Mouse (Mus musculus) kidney, adult 2 months (tissue): ENCODE data around the gene Ces1d. TPM values are rescaled to one million over a fixed set of nuclear protein-coding genes. Genes with fewer than 3 reads are reported as not detected.
"Not testable (repeated sequence)": the region's sequence is repeated elsewhere in the genome, so short reads cannot be mapped to it uniquely, and the experiment has no call there.

Source experiments
- DNase-seq: peaks from one replicate; pipeline ENCODE4 v3.0.0; 2021
- H3K27ac ChIP-seq: fragments of 200-500 bp; 2 replicates; pipeline ENCODE4 v1.5.1; 2012; ENCODE audit warnings: low read depth, low read length, control low read depth, inconsistent platforms; ENCODE audit not compliant: insufficient read depth
- H3K27me3 ChIP-seq: fragments of 200-500 bp; replicated peaks from 2 replicates; pipeline ENCODE4 v1.6.1; 2012; ENCODE audit warnings: mild to moderate bottlenecking, moderate library complexity, low read length, inconsistent platforms; ENCODE audit not compliant: control insufficient read depth, insufficient read depth
- H3K36me3 ChIP-seq: fragments of 200-500 bp; 2 replicates; pipeline ENCODE4 v1.6.1; 2012; ENCODE audit warnings: mild to moderate bottlenecking, moderate library complexity, low read length, inconsistent platforms; ENCODE audit not compliant: control insufficient read depth, insufficient read depth
- H3K4me1 ChIP-seq: fragments of 200-500 bp; 2 replicates; pipeline ENCODE4 v1.6.1; 2011; ENCODE audit warnings: low read length; ENCODE audit not compliant: control insufficient read depth, insufficient read depth
- H3K4me3 ChIP-seq: fragments of 200-500 bp; 2 replicates; pipeline ENCODE4 v1.5.1; 2011; ENCODE audit warnings: mild to moderate bottlenecking, low read depth, low read length, control low read depth; ENCODE audit not compliant: insufficient read depth
- CTCF ChIP-seq: fragments of 200-500 bp; conservative IDR thresholded peaks from 2 replicates; pipeline ENCODE4 v1.5.1; 2011; ENCODE audit warnings: low read depth, mild to moderate bottlenecking, control low read depth, low read length, moderate library complexity, mixed read lengths; ENCODE audit not compliant: insufficient read depth, insufficient read length
- POLR2A ChIP-seq: fragments of 200-500 bp; IDR thresholded peaks from one replicate; pipeline ENCODE4 v1.6.1; 2011; ENCODE audit warnings: low read depth, low read length, control low read depth
- WGBS: fragments of 180-500 bp; shearing (Covaris S2); methylation state at CpG from one replicate; pipeline ENCODE4 v1.1.7; 2018; 5-methylcytosine and 5-hydroxymethylcytosine counted together
- polyA plus RNA-seq: library from polyadenylated mRNA; depleted of rRNA; stranded (reverse); fragments of >200 nt; gene quantifications from 2 replicates; pipeline ENCODE4 v1.2.3, GENCODE M21; 2012

The Ces1d gene
- polyA plus RNA-seq, 1 experiment, result 590 TPM

- H3K27me3 ChIP-seq, result no peaks in the 10 kb centered on the region
- peak overlapping the region; percentile 94 for H3K27ac ChIP-seq
- H3K36me3 ChIP-seq, result no peaks in the 10 kb centered on the region
- H3K4me3 ChIP-seq, result 0 out of 2 replicates have a peak overlapping the region, but pooled peaks have one; percentile 3
- peak; percentile 85 for DNase-seq
- WGBS, result 53% methylated on average over 11 of the region's 11 CpGs
- no peak for TF ChIP-seq POLR2A
- no peak for TF ChIP-seq CTCF
- peaks cover 14% of the 10 kb centered on the region; the same call in 1 of the 2 replicates for H3K4me1 ChIP-seq
Observed at GRCm38 (mm10) chr8:93228673-93229370, 31.2 kb upstream of the Ces1d start.

- H3K4me1 ChIP-seq, result peaks cover 16% of the 10 kb centered on the region; the same call in 1 of the 2 replicates
- DNase-seq, H3K27me3 ChIP-seq, H3K4me3 ChIP-seq, H3K36me3 ChIP-seq, H3K27ac ChIP-seq: not testable (repeated sequence)
- 80% methylated on average over 1 of the region's 1 CpGs for WGBS
Observed at GRCm38 (mm10) chr8:93226471-93226870, 28.8 kb upstream of the Ces1d start.

- no peaks in the 10 kb centered on the region for H3K36me3 ChIP-seq
- H3K4me1 ChIP-seq, result peaks cover 3% of the 10 kb centered on the region; the same call in 1 of the 2 replicates
- peak; percentile 64 for DNase-seq
- peak overlapping the region; percentile 72 for H3K27ac ChIP-seq
- TF ChIP-seq CTCF (no peak), POLR2A (no peak)
- no peak overlapping the region for H3K4me3 ChIP-seq
- 32% methylated on average over 3 of the region's 3 CpGs for WGBS
- H3K27me3 ChIP-seq, result no peaks in the 10 kb centered on the region
Observed at GRCm38 (mm10) chr8:93221896-93222295, 24.3 kb upstream of the Ces1d start.

- Histone ChIP-seq H3K27me3 (no peaks in the 10 kb centered on the region), H3K4me3 (no peak overlapping the region), H3K27ac (no peak overlapping the region), H3K4me1 (peaks cover 3% of the 10 kb centered on the region; the same call in 1 of the 2 replicates), H3K36me3 (no peaks in the 10 kb centered on the region)
- 36% methylated on average over 4 of the region's 4 CpGs for WGBS
- TF ChIP-seq CTCF (peak; percentile 42), POLR2A (no peak)
- peak; percentile 16 for DNase-seq
Observed at GRCm38 (mm10) chr8:93217867-93218266, 20.2 kb upstream of the Ces1d start.

GRCm38 (mm10) chr8:93217375-93217774 lies 19.7 kb upstream of the Ces1d start:
- WGBS, result 49% methylated on average over 1 of the region's 1 CpGs
- TF ChIP-seq POLR2A (no peak), CTCF (no peak)
- no peaks in the 10 kb centered on the region for H3K36me3 ChIP-seq
- peaks cover 3% of the 10 kb centered on the region; the same call in 1 of the 2 replicates for H3K4me1 ChIP-seq
- H3K27me3 ChIP-seq, result no peaks in the 10 kb centered on the region
- H3K4me3 ChIP-seq, result no peak overlapping the region
- H3K27ac ChIP-seq, result no peak overlapping the region
- no peak for DNase-seq

GRCm38 (mm10) chr8:93211091-93211490 lies 13.5 kb upstream of the Ces1d start:
- H3K4me3 ChIP-seq, result no peak overlapping the region
- no peaks in the 10 kb centered on the region for H3K27me3 ChIP-seq
- no peak for TF ChIP-seq POLR2A
- no peak for TF ChIP-seq CTCF
- peak; percentile 18 for DNase-seq
- no peak overlapping the region for H3K27ac ChIP-seq
- H3K4me1 ChIP-seq, result no peaks in the 10 kb centered on the region
- H3K36me3 ChIP-seq, result no peaks in the 10 kb centered on the region

GRCm38 (mm10) chr8:93199146-93199545 lies 1.5 kb upstream of the Ces1d start:
- WGBS, result 21% methylated on average over 7 of the region's 7 CpGs
- peak; percentile 73 for DNase-seq
- Histone ChIP-seq H3K4me1 (peaks cover 11% of the 10 kb centered on the region; the same call in 1 of the 2 replicates), H3K27ac (peak overlapping the region; percentile 93)
- not testable (repeated sequence) for H3K4me3 ChIP-seq, H3K27me3 ChIP-seq, H3K36me3 ChIP-seq
- TF ChIP-seq CTCF, result 0 out of 2 replicates have a peak, but pooled peaks have one; percentile 3
